Mouse (Mus musculus) liver, embryonic 15.5 days (tissue): Measurements from ENCODE around the gene Mfsd14a. TPM values are rescaled to one million over a fixed set of nuclear protein-coding genes. Genes with fewer than 3 reads are reported as not detected.
"Not testable (repeated sequence)": the region's sequence is repeated elsewhere in the genome, so short reads cannot be mapped to it uniquely, and the experiment has no call there.

Experiments used
- ATAC-seq: fragments of 200-750 bp; cut with Nextera tagmentation; 2 replicates; pipeline ENCODE4 v1.8.0; 2017; ENCODE audit warnings: moderate number of reproducible peaks, mild to moderate bottlenecking, moderate library complexity; ENCODE audit not compliant: insufficient read depth
- H3K27ac ChIP-seq: fragments of 300-500 bp; sonication (generic); replicated peaks from 2 replicates; pipeline ENCODE4 v1.5.1; 2015; ENCODE audit warnings: mild to moderate bottlenecking, inconsistent platforms
- H3K27me3 ChIP-seq: fragments of 300-500 bp; sonication (generic); 2 replicates; pipeline ENCODE4 v1.6.1; 2015; ENCODE audit warnings: mild to moderate bottlenecking, inconsistent platforms
- H3K36me3 ChIP-seq: fragments of 300-500 bp; sonication (generic); replicated peaks from 2 replicates; pipeline ENCODE4 v1.6.1; 2015; ENCODE audit warnings: moderate library complexity, mild to moderate bottlenecking, inconsistent platforms
- H3K4me1 ChIP-seq: fragments of 300-500 bp; sonication (generic); replicated peaks from 2 replicates; pipeline ENCODE4 v1.6.1; 2015; ENCODE audit warnings: inconsistent platforms
- H3K4me2 ChIP-seq: fragments of 300-500 bp; sonication (generic); 2 replicates; pipeline ENCODE4 v1.6.1; 2015; ENCODE audit warnings: moderate library complexity, mild to moderate bottlenecking, inconsistent platforms
- H3K4me3 ChIP-seq: fragments of 300-500 bp; sonication (generic); replicated peaks from 2 replicates; pipeline ENCODE4 v1.5.1; 2015; ENCODE audit warnings: mild to moderate bottlenecking, inconsistent platforms
- H3K9ac ChIP-seq: fragments of 300-500 bp; sonication (generic); 2 replicates; pipeline ENCODE4 v1.6.1; 2015; ENCODE audit warnings: moderate library complexity, mild to moderate bottlenecking, inconsistent platforms
- H3K9me3 ChIP-seq: fragments of 300-500 bp; sonication (generic); replicated peaks from 2 replicates; pipeline ENCODE4 v1.6.1; 2016; ENCODE audit warnings: inconsistent platforms
- WGBS: fragments of 180-500 bp; shearing (Covaris S2); methylation state at CpG from one replicate; pipeline ENCODE4 v1.1.7; 2015; ENCODE audit warnings: mixed read lengths; ENCODE audit not compliant: insufficient replicate concordance; 5-methylcytosine and 5-hydroxymethylcytosine counted together
- polyA plus RNA-seq: library from polyadenylated mRNA; unstranded; fragments of >200 nt; fragmentation: Nextera tagmentation; extraction: Ambion mirVana; gene quantifications from 2 replicates; pipeline ENCODE4 v1.2.1, GENCODE M21; 2015

Mfsd14a gene
- polyA plus RNA-seq, 1 experiment from 2014 or later: 33.3 TPM

GRCm38 (mm10) chr3:116694312-116694711, 31.8 kb upstream of the Mfsd14a start:
- 30% methylated on average over 3 of the region's 3 CpGs for WGBS
- Histone ChIP-seq H3K4me1 (peaks cover 34% of the 10 kb centered on the region), H3K36me3 (peaks cover 6% of the 10 kb centered on the region), H3K4me2 (peak overlapping the region; percentile 63), H3K4me3 (peak overlapping the region; percentile 20), H3K9me3 (no peaks in the 10 kb centered on the region), H3K9ac (peak overlapping the region; percentile 50; the same call in 1 of the 2 replicates), H3K27me3 (no peaks in the 10 kb centered on the region), H3K27ac (peak overlapping the region; percentile 95)
- ATAC-seq: peak; percentile 88

DNA sequence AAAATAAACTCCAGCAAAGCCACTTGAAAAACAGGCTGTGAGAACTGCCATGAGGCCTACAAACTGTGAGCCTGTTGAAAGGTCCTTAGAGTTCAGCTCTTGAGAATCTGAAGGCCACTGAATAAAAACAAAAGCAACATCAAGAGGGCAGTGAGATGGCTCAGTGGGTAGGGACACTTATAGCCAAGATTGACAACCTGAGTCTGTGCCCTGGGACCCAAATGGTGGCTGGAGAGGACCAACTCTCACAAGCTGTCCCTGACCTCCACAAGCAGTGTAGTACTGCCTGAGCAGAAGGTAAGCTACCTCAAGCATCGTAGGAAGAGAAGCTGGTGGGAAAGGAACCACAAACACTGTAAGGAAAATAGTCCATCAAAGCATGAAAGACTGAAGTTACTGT, 18.7 kb upstream of the Mfsd14a start, which contains the start of gene Gm43191:
Gene Gm43191, minus strand, starts transcription at position 101 of the 400 bp plus-strand sequence.
- Histone ChIP-seq H3K9me3 (no peaks in the 10 kb centered on the region), H3K27ac (no peak within 1 kb of the TSS), H3K9ac (no peak within 1 kb of the TSS), H3K4me3 (no peak within 1 kb of the TSS), H3K27me3 (no peaks in the 10 kb centered on the region), H3K36me3 (peaks cover 28% of the 10 kb centered on the region), H3K4me1 (no peaks in the 10 kb centered on the region), H3K4me2 (no peak within 1 kb of the TSS)
- 90% methylated on average over 1 of the region's 1 CpGs for WGBS
- no peak for ATAC-seq

DNA sequence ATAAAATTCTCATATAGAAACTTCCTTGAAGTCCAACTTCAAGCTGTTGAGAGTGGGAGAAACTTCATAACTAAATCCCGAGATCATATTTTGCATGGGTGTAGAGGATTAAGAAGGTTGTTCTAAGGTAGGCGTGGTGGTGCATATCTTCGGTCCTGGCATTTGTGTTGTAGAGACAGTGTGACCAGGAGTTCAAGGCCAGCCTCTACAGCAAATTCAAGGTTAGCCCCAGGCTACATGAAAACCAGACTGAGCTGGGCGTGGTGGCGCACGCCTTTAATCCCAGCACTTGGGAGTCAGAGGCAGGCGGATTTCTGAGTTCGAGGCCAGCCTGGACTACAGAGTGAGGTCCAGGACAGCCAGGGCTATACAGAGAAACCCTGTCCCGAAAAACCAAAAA, 1.8 kb upstream of the Mfsd14a start:
- H3K4me2 ChIP-seq, H3K27ac ChIP-seq, H3K36me3 ChIP-seq, H3K27me3 ChIP-seq, H3K9me3 ChIP-seq, H3K9ac ChIP-seq, H3K4me3 ChIP-seq, ATAC-seq: not testable (repeated sequence)
- peaks cover 30% of the 10 kb centered on the region for H3K4me1 ChIP-seq
- 82% methylated on average over 9 of the region's 9 CpGs for WGBS

- peak overlapping the region; percentile 100 for H3K4me3 ChIP-seq
Measured at GRCm38 (mm10) chr3:116661870-116662414, 535 bp downstream of the Mfsd14a start.

GRCm38 (mm10) chr3:116661288-116661869, 1.1 kb downstream of the Mfsd14a start:
- 5% methylated on average over 16 of the region's 16 CpGs for WGBS

More at GRCm38 (mm10) chr3:116661870-116662414, 535 bp downstream of the Mfsd14a start:
- peak; percentile 80 for ATAC-seq
- under 1% methylated on average over 66 of the region's 68 CpGs for WGBS
- Histone ChIP-seq H3K4me1 (peaks cover 47% of the 10 kb centered on the region), H3K9ac (peak overlapping the region; percentile 92), H3K9me3 (no peaks in the 10 kb centered on the region), H3K36me3 (no peaks in the 10 kb centered on the region), H3K27me3 (no peaks in the 10 kb centered on the region), H3K27ac (peak overlapping the region; percentile 93), H3K4me2 (peak overlapping the region; percentile 84)

GRCm38 (mm10) chr3:116659856-116660430, 2.5 kb downstream of the Mfsd14a start:
- H3K4me3 ChIP-seq: peak overlapping the region; percentile 100

More at GRCm38 (mm10) chr3:116661288-116661869, 1.1 kb downstream of the Mfsd14a start:
- no peak for ATAC-seq
- Histone ChIP-seq H3K27me3 (no peaks in the 10 kb centered on the region), H3K9ac (peak overlapping the region; percentile 92), H3K4me2 (peak overlapping the region; percentile 84), H3K36me3 (no peaks in the 10 kb centered on the region), H3K4me1 (peaks cover 52% of the 10 kb centered on the region), H3K4me3 (peak overlapping the region; percentile 100), H3K27ac (peak overlapping the region; percentile 93), H3K9me3 (no peaks in the 10 kb centered on the region)

DNA sequence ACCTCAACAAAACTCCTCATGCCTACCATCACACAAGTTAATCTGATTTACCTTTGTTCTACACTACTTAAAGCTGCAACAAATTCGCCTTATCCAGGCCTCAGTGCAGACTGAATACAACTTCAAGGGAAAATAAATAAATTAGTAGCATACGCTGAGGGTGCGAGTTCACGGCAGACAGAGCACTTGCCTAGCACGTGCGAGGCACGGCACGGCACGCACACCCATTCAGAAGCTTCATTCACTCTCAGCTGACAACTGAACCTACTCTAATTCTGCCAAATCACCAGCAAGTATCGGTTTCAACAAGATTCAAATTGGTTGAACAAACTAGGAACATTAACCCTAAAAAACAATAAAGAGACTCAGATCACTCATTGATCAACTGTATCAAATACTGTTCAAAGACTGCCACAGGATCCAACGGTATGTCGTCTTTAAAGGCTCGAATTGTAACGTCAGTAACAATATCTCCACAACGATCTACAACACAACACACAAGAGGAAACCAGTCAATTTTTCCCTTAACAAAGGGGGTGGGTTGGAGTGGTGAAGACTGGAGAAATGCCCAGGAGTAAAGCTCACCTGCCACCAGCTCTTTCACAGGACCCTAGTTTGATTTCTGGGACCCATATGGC, 3.4 kb downstream of the Mfsd14a start:
- Histone ChIP-seq H3K27ac (0 out of 2 replicates have a peak overlapping the region, but pooled peaks have one; percentile 33), H3K9me3 (no peaks in the 10 kb centered on the region), H3K4me2 (no peak overlapping the region), H3K4me1 (peaks cover 57% of the 10 kb centered on the region), H3K9ac (no peak overlapping the region), H3K36me3 (no peaks in the 10 kb centered on the region), H3K4me3 (no peak overlapping the region), H3K27me3 (no peaks in the 10 kb centered on the region)
- WGBS: 65% methylated on average over 15 of the region's 15 CpGs
- ATAC-seq: no peak

More at GRCm38 (mm10) chr3:116659856-116660430, 2.5 kb downstream of the Mfsd14a start:
- peak overlapping the region; percentile 84 for H3K4me2 ChIP-seq
- no peak for ATAC-seq
- no peaks in the 10 kb centered on the region for H3K27me3 ChIP-seq
- no peak overlapping the region for H3K9ac ChIP-seq
- 65% methylated on average over 13 of the region's 13 CpGs for WGBS
- H3K27ac ChIP-seq: no peak overlapping the region
- peaks cover 56% of the 10 kb centered on the region for H3K4me1 ChIP-seq
- no peaks in the 10 kb centered on the region for H3K9me3 ChIP-seq
- no peaks in the 10 kb centered on the region for H3K36me3 ChIP-seq

DNA sequence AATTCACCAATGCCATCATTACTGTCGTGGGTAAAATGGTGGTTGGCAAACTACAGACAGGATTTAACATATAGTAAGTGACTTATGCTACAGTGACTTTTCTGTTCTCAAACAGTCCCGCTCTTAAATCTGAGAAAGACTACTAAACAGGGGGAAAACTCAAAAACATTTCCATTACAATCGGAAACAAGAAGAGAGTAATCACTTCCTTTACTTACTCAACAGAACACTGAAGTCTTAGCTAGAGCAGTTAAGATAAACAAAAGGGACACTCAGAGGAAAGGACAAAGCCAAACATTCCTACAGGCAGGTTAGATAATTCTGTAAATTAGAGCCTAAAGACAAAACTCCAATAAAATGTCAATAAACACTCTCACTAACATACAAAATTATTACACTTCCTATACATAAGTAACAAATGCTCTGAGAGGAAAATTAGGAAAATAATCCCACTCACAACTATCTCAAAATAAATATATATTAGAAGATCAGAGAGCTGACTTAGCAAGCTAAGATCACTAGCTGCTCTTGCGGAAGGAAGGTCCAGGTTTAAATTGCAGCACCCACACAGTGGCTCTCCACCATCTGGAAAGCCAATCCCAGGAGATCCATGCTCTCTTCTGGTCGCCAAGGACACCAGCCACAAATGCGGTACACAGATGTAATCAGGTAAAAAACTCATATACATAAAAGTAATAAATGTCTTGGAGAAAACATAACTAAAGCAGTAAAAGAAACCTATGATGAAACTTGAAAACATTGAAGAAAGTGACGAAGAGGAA, 6.1 kb downstream of the Mfsd14a start:
- no peaks in the 10 kb centered on the region for H3K36me3 ChIP-seq
- no peak overlapping the region for H3K4me2 ChIP-seq
- ATAC-seq: no peak
- peaks cover 65% of the 10 kb centered on the region for H3K4me1 ChIP-seq
- H3K9ac ChIP-seq: no peak overlapping the region
- WGBS: 67% methylated on average over 7 of the region's 7 CpGs
- H3K4me3 ChIP-seq: no peak overlapping the region
- no peaks in the 10 kb centered on the region for H3K9me3 ChIP-seq
- H3K27ac ChIP-seq: no peak overlapping the region
- H3K27me3 ChIP-seq: no peaks in the 10 kb centered on the region

DNA sequence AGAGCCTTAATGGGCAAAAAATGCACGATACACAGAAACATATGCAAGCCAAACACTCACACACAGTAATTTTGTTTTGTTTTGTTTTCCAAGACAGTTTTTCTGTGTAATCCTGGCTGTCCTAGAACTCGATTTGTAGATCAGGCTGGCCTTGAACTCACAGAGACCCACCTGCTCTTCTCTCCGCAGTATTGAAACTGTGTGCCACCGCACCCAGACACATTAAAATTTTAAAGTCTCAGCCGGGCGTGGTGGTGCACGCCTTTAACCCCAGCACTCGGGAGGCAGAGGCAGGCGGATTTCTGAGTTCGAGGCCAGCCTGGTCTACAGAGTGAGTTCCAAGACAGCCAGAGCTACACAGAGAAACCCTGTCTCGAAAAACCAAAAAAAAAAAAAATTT, 8.4 kb downstream of the Mfsd14a start:
- ATAC-seq, H3K27ac ChIP-seq, H3K9ac ChIP-seq, H3K9me3 ChIP-seq, H3K4me3 ChIP-seq, H3K4me2 ChIP-seq, H3K27me3 ChIP-seq: not testable (repeated sequence)
- H3K4me1 ChIP-seq: peaks cover 58% of the 10 kb centered on the region
- 73% methylated on average over 11 of the region's 11 CpGs for WGBS
- peaks cover 13% of the 10 kb centered on the region for H3K36me3 ChIP-seq

DNA sequence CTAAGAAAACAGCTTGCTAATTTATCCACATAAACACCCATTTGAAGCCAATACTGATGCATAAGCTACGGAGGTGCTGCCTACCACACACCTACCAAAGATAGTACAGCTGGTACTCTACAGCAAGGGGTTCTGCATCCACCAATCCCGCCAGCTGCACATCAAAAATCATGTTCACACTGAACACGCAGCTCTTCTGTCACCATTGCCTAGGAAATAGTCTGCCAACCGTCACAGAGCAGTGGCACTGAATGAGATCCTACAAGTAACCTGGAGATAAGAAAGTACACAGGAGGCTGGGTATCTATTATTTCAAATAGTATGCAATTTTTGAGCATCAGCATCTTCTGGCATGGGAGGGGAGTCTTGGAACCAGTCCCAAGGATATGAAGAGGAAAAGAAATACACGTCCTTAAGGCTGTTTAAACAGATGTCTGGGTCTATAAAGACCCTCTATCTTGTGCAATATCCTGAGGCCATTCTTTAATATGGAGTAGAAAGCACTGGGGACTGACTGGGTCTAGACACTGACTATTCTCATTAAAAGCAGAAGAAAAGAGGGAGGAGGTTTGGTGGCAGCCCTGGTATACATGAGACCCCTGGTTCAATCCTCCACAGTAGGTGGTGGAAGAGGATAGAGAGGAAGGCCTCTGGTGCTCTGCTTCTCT, 9.1 kb downstream of the Mfsd14a start:
- H3K4me2 ChIP-seq: no peak overlapping the region
- WGBS: 45% methylated on average over 5 of the region's 5 CpGs
- 0 out of 2 replicates have a peak, but pooled peaks have one; percentile 28 for ATAC-seq
- no peaks in the 10 kb centered on the region for H3K27me3 ChIP-seq
- H3K36me3 ChIP-seq: peaks cover 19% of the 10 kb centered on the region
- H3K27ac ChIP-seq: no peak overlapping the region
- peaks cover 54% of the 10 kb centered on the region for H3K4me1 ChIP-seq
- H3K4me3 ChIP-seq: no peak overlapping the region
- no peak overlapping the region for H3K9ac ChIP-seq
- H3K9me3 ChIP-seq: no peaks in the 10 kb centered on the region
